Mouse (Mus musculus): Measurements from ENCODE around the gene Lias.
A peak's percentile ranks its signal among the peaks of the same experiment; 100 is the strongest.

Gene Lias

GRCm38 (mm10) chr5:65390648-65391644 is at the start of gene Lias, which contains the start of gene Rpl9:
Lias (plus strand) TSS chr5:65391497.
Rpl9 (minus strand) TSS chr5:65391444.
- DNase-seq: peak; percentile 98 to 99

- DNase-seq: no peak
Observed at GRCm38 (mm10) chr5:65348168-65348567, 43.1 kb upstream of the Lias start, which contains the start of gene Klb. Klb (plus strand) TSS chr5:65348314.

- peak in 1 of 2 experiments; percentile 47 for DNase-seq
Observed at GRCm38 (mm10) chr5:65350508-65350907, 40.8 kb upstream of the Lias start.

GRCm38 (mm10) chr5:65354097-65354496 is 37.2 kb upstream of the Lias start:
- no peak for DNase-seq

GRCm38 (mm10) chr5:65354985-65355384 is 36.3 kb upstream of the Lias start:
- DNase-seq: no peak

GRCm38 (mm10) chr5:65356851-65357250 is 34.4 kb upstream of the Lias start:
- no peak for DNase-seq

- no peak for DNase-seq
Observed at GRCm38 (mm10) chr5:65357771-65358170, 33.5 kb upstream of the Lias start.

GRCm38 (mm10) chr5:65367837-65368236 is 23.5 kb upstream of the Lias start:
- no peak for DNase-seq

- no peak for DNase-seq
Observed at GRCm38 (mm10) chr5:65371551-65371950, 19.7 kb upstream of the Lias start.

GRCm38 (mm10) chr5:65374746-65375145 is 16.6 kb upstream of the Lias start:
- no peak for DNase-seq

GRCm38 (mm10) chr5:65385704-65386103 is 5.6 kb upstream of the Lias start:
- no peak for DNase-seq

- DNase-seq: no peak
Observed at GRCm38 (mm10) chr5:65387008-65387867, 4.1 kb upstream of the Lias start.

- no peak for DNase-seq
Observed at GRCm38 (mm10) chr5:65391753-65392152, 456 bp downstream of the Lias start.

GRCm38 (mm10) chr5:65394425-65394824 is 3.1 kb downstream of the Lias start:
- DNase-seq: no peak

- DNase-seq: peak; percentile 84 to 88
Observed at GRCm38 (mm10) chr5:65401251-65401994, 10.1 kb downstream of the Lias start.

- no peak for DNase-seq
Observed at GRCm38 (mm10) chr5:65407989-65408388, 16.7 kb downstream of the Lias start.

GRCm38 (mm10) chr5:65415653-65416458 is 24.6 kb downstream of the Lias start:
- DNase-seq: peak in 1 of 2 experiments; percentile 13

GRCm38 (mm10) chr5:65419136-65419535 is 27.8 kb downstream of the Lias start:
- no peak for DNase-seq

- DNase-seq: peak in 1 of 2 experiments; percentile 49
Observed at GRCm38 (mm10) chr5:65420822-65421221, 29.5 kb downstream of the Lias start.

- DNase-seq: peak; percentile 19 to 47
Observed at GRCm38 (mm10) chr5:65422803-65423202, 31.5 kb downstream of the Lias start.

GRCm38 (mm10) chr5:65424215-65424614 is 32.9 kb downstream of the Lias start:
- DNase-seq: peak; percentile 45 to 71

Measured in kidney, postnatal 25 days (tissue).